Mouse (Mus musculus) megakaryocyte, embryonic 14.5 days (primary cell): Measurements from ENCODE around the gene Olfr193.

ENCODE experiments used
- FLI1 ChIP-seq: IDR thresholded peaks from 2 replicates; pipeline ENCODE4 v1.6.1; 2012; ENCODE audit warnings: low read length, inconsistent platforms, mixed read lengths
- GATA1 ChIP-seq: IDR thresholded peaks from 3 replicates; pipeline ENCODE4 v1.6.1; 2012; ENCODE audit warnings: mixed read lengths, low read length, inconsistent platforms, borderline replicate concordance

GRCm38 (mm10) chr16:59120969-59121368 is 9.3 kb upstream of the Olfr193 start, which contains the start of gene Olfr194:
- TF ChIP-seq GATA1 (no peak), FLI1 (no peak)
